Mouse (Mus musculus): Measurements from ENCODE around the gene Zfp992.
"Not testable (repeated sequence)": the region's sequence is repeated elsewhere in the genome, so short reads cannot be mapped to it uniquely, and the experiment has no call there.

Gene Zfp992

GRCm38 (mm10) chr4:146448950-146449349 lies at the start of gene Zfp992:
Gene Zfp992 (plus strand): TSS chr4:146449023.
- DNase-seq (ENCODE audit: low spot score): not testable (repeated sequence)

DNA sequence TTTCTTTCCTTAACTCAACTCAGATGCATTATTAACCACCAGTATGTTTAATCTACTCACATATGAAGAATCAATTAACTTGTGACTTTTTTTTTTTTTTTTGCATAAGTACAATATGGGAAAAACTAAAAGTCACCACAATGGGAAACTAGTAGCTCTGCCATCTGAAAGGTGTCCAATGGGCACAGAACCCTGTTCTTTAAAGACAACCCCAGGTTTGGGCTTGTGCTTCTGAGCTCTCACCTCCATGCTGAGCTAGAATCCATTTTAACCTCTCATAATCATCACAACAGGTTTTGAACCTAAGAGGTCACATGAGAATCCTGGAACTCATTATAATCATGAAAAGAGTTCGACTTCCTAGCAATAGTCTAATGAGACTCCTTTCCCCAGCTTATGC lies 19.4 kb upstream of the Zfp992 start:
- not testable (repeated sequence) for DNase-seq (ENCODE audit: low spot score)

- DNase-seq (ENCODE audit: low spot score): not testable (repeated sequence)
Measured at GRCm38 (mm10) chr4:146430876-146431275, 17.9 kb upstream of the Zfp992 start.

DNA sequence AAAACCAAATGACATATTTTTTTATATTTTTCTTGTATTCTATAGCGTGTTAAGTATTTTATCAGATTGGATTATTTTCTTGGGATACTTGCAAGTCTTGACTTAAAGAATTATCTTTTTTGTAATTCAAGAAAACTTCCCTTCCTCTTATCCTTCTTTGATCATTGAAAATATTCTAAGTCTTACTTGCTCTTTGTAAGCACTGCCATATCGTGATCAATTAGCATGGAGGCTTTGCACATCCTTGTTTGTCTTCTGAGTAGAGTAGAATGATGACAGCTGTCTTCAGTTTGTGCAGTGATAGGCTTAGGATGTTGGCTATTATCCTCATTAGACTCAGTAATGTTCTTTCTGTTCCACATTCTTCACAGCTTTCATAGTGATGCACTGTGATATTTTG lies 13.3 kb upstream of the Zfp992 start:
- not testable (repeated sequence) for DNase-seq (ENCODE audit: low spot score)

DNA sequence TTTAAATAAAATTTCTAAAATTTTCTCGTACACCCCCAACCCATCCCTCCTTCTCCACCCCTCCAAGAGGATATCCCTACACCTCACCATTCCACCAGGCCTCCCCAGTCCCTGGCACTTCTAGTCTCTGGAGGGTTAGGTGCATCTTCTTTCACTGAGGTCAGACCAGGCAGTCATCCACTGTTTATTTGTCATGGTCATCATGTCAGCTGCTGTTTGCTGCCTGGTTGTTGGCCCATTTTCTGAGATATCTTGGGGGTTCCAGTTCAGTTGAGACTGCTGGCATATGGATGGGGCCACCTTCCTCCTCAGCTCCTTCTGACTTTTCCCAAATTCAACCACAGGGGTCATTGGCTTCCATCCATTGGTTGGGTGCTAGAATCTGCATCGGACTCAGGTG lies 11.6 kb upstream of the Zfp992 start:
- not testable (repeated sequence) for DNase-seq (ENCODE audit: low spot score)

DNA sequence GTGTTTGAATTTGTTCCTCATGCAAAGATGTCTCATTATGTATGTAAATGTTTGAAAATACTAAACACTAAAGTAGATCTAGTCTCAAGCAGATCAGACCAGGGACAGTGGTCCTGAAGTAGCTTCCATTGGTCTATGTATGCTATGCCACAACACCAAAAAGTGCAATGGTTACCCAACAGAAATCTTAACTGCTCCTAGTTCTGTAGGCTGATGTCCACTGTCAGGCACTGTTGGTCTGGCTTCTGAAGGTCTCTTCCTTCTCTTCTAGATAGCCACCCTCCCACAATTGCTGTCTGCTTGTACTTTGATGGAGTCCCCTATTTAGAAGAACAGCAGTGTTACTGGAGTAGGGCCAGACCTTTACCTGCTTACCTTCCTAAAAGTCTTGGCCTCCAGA lies 4.5 kb upstream of the Zfp992 start:
- not testable (repeated sequence) for DNase-seq (ENCODE audit: low spot score)

GRCm38 (mm10) chr4:146445121-146445520 lies 3.7 kb upstream of the Zfp992 start:
- not testable (repeated sequence) for DNase-seq (ENCODE audit: low spot score)

GRCm38 (mm10) chr4:146446135-146446534 lies 2.7 kb upstream of the Zfp992 start:
- DNase-seq (ENCODE audit: low spot score): not testable (repeated sequence)

- not testable (repeated sequence) for DNase-seq (ENCODE audit: low spot score)
Measured at GRCm38 (mm10) chr4:146447016-146447415, 1.8 kb upstream of the Zfp992 start.

- not testable (repeated sequence) for DNase-seq (ENCODE audit: low spot score)
Measured at GRCm38 (mm10) chr4:146449711-146450110, 888 bp downstream of the Zfp992 start.

GRCm38 (mm10) chr4:146452576-146452975 lies 3.8 kb downstream of the Zfp992 start:
- DNase-seq (ENCODE audit: low spot score): not testable (repeated sequence)

GRCm38 (mm10) chr4:146454170-146454569 lies 5.3 kb downstream of the Zfp992 start:
- DNase-seq (ENCODE audit: low spot score): not testable (repeated sequence)

DNA sequence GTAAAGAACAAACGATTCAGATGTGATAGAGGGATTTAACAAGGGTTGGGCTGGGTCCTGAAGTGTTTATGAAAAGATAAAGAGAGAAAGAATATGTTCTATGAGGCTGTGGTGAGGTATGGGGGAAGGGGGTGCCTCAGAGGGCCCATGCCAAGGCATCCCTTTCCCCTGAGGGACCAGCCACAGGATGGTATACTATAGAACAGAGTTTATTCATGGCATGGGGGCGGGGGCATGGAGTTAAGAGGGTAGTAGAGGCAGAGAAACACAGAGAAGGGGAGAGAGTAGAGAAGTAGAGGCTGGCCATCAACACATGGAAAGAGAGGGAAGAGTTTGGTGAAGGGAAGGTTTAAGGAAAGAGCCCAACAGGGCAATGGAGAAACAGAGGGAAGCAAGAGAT lies 6.1 kb downstream of the Zfp992 start:
- no peak for DNase-seq (ENCODE audit: low spot score)

DNA sequence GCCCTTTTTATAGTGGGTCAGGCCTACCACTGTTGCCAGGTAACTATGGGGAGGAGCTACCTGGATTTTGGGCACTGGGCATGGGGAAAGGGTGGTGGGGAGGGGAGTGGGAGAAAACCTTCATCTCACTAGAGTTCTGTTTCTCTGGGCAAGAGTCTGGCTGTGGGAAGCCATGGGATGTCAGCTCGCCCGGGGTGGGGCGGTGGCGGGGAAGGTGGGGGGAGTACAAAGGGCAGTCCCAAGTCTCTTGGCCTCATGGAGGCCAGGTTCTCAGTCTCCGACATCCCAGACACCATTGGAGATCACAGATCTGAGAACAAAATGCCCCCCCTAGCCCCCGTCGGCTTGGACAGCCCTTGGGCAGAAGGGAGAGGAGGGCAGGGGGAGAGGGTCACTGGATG lies 6.5 kb downstream of the Zfp992 start:
- no peak for DNase-seq (ENCODE audit: low spot score)

- no peak for DNase-seq (ENCODE audit: low spot score)
Measured at GRCm38 (mm10) chr4:146456061-146456726, 7.4 kb downstream of the Zfp992 start.

GRCm38 (mm10) chr4:146457126-146457525 lies 8.3 kb downstream of the Zfp992 start:
- DNase-seq (ENCODE audit: low spot score): no peak

DNA sequence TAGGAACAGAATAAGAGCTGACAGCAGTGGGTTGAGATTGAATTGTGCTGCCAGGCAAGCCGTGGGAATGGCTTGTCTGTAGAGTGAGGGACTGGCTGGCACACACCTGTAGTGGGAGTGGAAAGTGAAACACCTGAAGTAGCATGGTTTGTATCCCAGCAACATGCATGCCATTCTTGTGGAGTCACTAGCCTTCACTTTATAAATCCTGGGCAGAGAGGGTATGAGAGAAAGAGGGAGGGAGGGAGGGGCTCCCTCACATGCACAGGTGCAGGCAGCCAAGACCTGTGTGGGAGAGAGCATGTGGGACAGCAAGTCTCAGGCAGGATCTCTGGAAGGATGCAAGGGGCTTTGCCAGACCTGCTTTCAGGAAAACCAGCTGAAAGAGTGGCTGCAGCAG lies 8.9 kb downstream of the Zfp992 start:
- no peak for DNase-seq (ENCODE audit: low spot score)

- not testable (repeated sequence) for DNase-seq (ENCODE audit: low spot score)
Measured at GRCm38 (mm10) chr4:146459822-146460221, 11.0 kb downstream of the Zfp992 start.

- DNase-seq (ENCODE audit: low spot score): not testable (repeated sequence)
Measured at GRCm38 (mm10) chr4:146460685-146461084, 11.9 kb downstream of the Zfp992 start.

- DNase-seq (ENCODE audit: low spot score): not testable (repeated sequence)
Measured at GRCm38 (mm10) chr4:146463649-146464351, 15.0 kb downstream of the Zfp992 start.

DNA sequence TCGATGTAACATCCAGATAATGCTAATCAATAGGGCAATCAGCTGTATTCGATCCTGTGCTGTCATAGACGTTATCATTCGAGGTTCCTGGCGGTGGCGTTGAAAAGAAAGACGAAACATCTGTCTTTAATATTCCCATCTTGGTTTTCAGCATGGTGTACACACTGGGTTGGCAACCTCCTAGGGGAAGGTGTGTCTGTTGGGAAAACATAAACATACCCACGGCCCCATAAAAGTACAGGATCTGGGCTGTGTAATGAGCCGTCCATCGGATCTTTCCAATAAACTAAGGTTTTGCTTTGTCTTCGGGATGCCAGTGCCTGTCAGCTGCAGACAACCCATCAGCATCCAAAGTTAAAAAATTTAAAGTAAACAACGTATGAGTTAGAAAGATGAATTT lies 21.2 kb downstream of the Zfp992 start:
- DNase-seq (ENCODE audit: low spot score): not testable (repeated sequence)

GRCm38 (mm10) chr4:146474181-146474580 lies 25.4 kb downstream of the Zfp992 start:
- DNase-seq (ENCODE audit: low spot score): not testable (repeated sequence)

Data from c-Kit-positive CD71-positive TER-119-positive erythroid progenitor cells, embryonic 14.5 days (primary cell).